Mouse (Mus musculus): ENCODE data around the gene Rassf8.

Rassf8 gene

GRCm38 (mm10) chr6:145823588-145824234 is 77.2 kb downstream of the Rassf8 start:
- peak; percentile 77 for DNase-seq (ENCODE audit: low spot score)

GRCm38 (mm10) chr6:145826305-145826704 is 79.8 kb downstream of the Rassf8 start:
- DNase-seq (ENCODE audit: low spot score), result no peak

GRCm38 (mm10) chr6:145829062-145829835 is 82.7 kb downstream of the Rassf8 start:
- peak; percentile 28 for DNase-seq (ENCODE audit: low spot score)

GRCm38 (mm10) chr6:145830117-145830516 is 83.6 kb downstream of the Rassf8 start:
- peak; percentile 84 for DNase-seq (ENCODE audit: low spot score)

GRCm38 (mm10) chr6:145830617-145831016 is 84.1 kb downstream of the Rassf8 start:
- peak; percentile 39 for DNase-seq (ENCODE audit: low spot score)

- DNase-seq (ENCODE audit: low spot score), result no peak
Measured at GRCm38 (mm10) chr6:145832927-145833326, 86.4 kb downstream of the Rassf8 start.

- no peak for DNase-seq (ENCODE audit: low spot score)
Measured at GRCm38 (mm10) chr6:145835359-145835758, 88.8 kb downstream of the Rassf8 start.

- no peak for DNase-seq (ENCODE audit: low spot score)
Measured at GRCm38 (mm10) chr6:145845611-145846010, 99.1 kb downstream of the Rassf8 start.

GRCm38 (mm10) chr6:145846076-145846475 is 99.5 kb downstream of the Rassf8 start:
- no peak for DNase-seq (ENCODE audit: low spot score)

- no peak for DNase-seq (ENCODE audit: low spot score)
Measured at GRCm38 (mm10) chr6:145846948-145847347, 100.4 kb downstream of the Rassf8 start.

- DNase-seq (ENCODE audit: low spot score), result no peak
Measured at GRCm38 (mm10) chr6:145847661-145848060, 101.1 kb downstream of the Rassf8 start.

GRCm38 (mm10) chr6:145850789-145851188 is 104.2 kb downstream of the Rassf8 start:
- no peak for DNase-seq (ENCODE audit: low spot score)

GRCm38 (mm10) chr6:145851956-145852355 is 105.4 kb downstream of the Rassf8 start:
- DNase-seq (ENCODE audit: low spot score), result no peak

- DNase-seq (ENCODE audit: low spot score), result no peak
Measured at GRCm38 (mm10) chr6:145852708-145853107, 106.2 kb downstream of the Rassf8 start.

GRCm38 (mm10) chr6:145853356-145854079 is 107.0 kb downstream of the Rassf8 start:
- no peak for DNase-seq (ENCODE audit: low spot score)

GRCm38 (mm10) chr6:145854756-145855155 is 108.2 kb downstream of the Rassf8 start:
- DNase-seq (ENCODE audit: low spot score), result no peak

- DNase-seq (ENCODE audit: low spot score), result peak; percentile 93
Measured at GRCm38 (mm10) chr6:145855720-145856551, 109.4 kb downstream of the Rassf8 start.

GRCm38 (mm10) chr6:145857428-145857827 is 110.9 kb downstream of the Rassf8 start:
- no peak for DNase-seq (ENCODE audit: low spot score)

GRCm38 (mm10) chr6:145858414-145858813 is 111.9 kb downstream of the Rassf8 start:
- no peak for DNase-seq (ENCODE audit: low spot score)

- peak; percentile 50 for DNase-seq (ENCODE audit: low spot score)
Measured at GRCm38 (mm10) chr6:145860350-145860749, 113.8 kb downstream of the Rassf8 start.

GRCm38 (mm10) chr6:145861462-145862227 is 115.1 kb downstream of the Rassf8 start:
- DNase-seq (ENCODE audit: low spot score), result no peak
